Mouse (Mus musculus) ZHBTc4 (cell line): ENCODE results near the gene Lpar4.
A peak's percentile ranks its signal among the peaks of the same experiment; 100 is the strongest.

Experiments
- DNase-seq: peaks from one replicate; pipeline ENCODE4 v3.0.0-alpha.2; 2011; ENCODE audit warnings: low read depth, low spot score

Lpar4 gene

GRCm38 (mm10) chrX:106920175-106920827 is at the start of gene Lpar4:
Lpar4 (plus strand) TSS chrX:106920625.
- peak; percentile 50 for DNase-seq

- DNase-seq: no peak
Measured at GRCm38 (mm10) chrX:106871426-106871825, 49.0 kb upstream of the Lpar4 start.

GRCm38 (mm10) chrX:106871894-106872293 is 48.5 kb upstream of the Lpar4 start:
- DNase-seq: no peak

- DNase-seq: no peak
Measured at GRCm38 (mm10) chrX:106872315-106872714, 48.1 kb upstream of the Lpar4 start.

- DNase-seq: no peak
Measured at GRCm38 (mm10) chrX:106897707-106898275, 22.6 kb upstream of the Lpar4 start.

GRCm38 (mm10) chrX:106920828-106921619 is 599 bp downstream of the Lpar4 start:
- no peak for DNase-seq

- DNase-seq: no peak
Measured at GRCm38 (mm10) chrX:106924572-106924971, 4.1 kb downstream of the Lpar4 start.

- no peak for DNase-seq
Measured at GRCm38 (mm10) chrX:106939326-106939725, 18.9 kb downstream of the Lpar4 start.

- peak; percentile 6 for DNase-seq
Measured at GRCm38 (mm10) chrX:106950558-106950957, 30.1 kb downstream of the Lpar4 start.

GRCm38 (mm10) chrX:106951016-106951415 is 30.6 kb downstream of the Lpar4 start:
- DNase-seq: peak; percentile 53

GRCm38 (mm10) chrX:106953840-106954239 is 33.4 kb downstream of the Lpar4 start:
- no peak for DNase-seq

- no peak for DNase-seq
Measured at GRCm38 (mm10) chrX:106962233-106962632, 41.8 kb downstream of the Lpar4 start.

GRCm38 (mm10) chrX:106964326-106964725 is 43.9 kb downstream of the Lpar4 start:
- no peak for DNase-seq
